Mouse (Mus musculus) ovary, adult 18-20 months (tissue): ENCODE results near the gene Gsg1l.

Experiments
- DNase-seq: peaks from one replicate; pipeline ENCODE4 v3.0.0; 2022; ENCODE audit warnings: low spot score, mixed read lengths

Gene Gsg1l

DNA sequence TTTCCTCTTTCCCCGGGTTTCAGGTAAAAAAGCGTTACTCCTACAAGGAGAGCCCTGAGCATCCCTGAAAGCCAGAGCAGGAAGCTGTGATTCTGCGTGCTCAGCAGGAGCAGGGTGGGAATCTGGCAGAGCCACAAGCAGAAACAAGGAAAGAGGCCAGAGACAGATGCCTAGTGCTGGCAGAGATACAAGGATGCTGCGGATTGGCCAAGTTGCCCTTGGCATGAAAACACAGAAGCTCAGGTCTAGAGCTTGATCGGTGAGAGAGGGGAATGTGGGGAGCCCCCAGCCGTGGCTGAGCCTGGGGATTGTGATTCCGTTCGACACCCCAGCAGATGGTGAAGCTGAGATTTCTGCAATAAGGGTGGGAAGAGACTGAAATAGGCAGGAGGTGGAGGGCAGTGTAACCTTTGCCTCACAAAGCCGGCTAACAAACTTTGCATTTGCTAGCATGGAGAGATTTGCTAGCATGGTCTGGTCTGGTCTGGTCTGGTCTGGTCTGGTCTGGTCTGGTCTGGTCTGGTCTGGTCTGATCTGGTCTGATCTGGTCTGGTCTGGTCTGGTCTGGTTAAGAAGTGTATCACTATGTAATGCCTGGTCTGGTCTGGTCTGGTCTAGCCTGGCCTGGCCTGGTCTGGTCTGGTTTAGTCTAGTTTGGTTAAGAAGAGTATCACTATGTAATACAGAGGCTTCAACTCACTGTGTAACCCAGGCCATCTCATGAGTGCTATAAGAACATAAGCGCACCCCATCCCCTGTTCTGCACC lies 50.4 kb downstream of the Gsg1l start:
- DNase-seq, result no peak

DNA sequence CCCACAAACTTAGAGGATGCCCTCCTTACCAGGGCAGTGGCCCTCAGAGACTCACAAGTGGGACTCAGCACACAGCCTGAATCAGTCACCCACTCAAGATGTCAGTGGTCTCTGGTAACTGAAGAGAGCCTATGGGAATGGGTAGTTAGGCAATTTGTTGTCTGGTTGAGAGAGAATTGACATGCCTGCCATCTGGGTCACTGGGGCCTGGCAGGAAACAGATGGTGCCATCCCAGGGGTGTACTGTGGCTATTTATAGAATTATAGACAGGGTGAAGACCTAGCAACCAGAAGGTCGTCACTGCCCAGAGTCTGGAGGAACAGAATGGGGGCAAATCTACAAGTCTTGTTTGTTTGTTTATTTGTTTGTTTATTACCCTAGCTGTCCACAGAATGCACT lies 54.8 kb downstream of the Gsg1l start:
- DNase-seq, result no peak

GRCm38 (mm10) chr7:126026600-126026999 lies 55.6 kb downstream of the Gsg1l start:
- no peak for DNase-seq

DNA sequence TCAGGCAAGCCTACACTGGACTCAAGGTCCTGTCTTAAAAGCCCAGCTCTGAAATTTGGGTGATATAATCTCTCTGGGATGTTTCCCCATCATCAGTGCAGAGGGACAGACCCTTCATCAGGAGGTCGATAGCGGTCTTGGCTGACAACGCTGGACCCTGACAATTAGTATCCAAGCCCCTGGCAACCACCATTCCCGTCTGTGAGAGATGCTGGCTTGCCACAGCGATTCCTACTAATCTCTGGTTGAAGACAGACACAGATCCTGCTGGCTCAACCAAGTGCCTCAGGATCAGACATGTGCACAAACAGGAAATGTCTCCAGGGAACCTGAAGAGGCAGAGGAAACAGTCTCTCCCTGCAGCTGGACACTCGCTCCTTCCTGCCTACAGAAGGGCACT lies 62.2 kb downstream of the Gsg1l start:
- no peak for DNase-seq

DNA sequence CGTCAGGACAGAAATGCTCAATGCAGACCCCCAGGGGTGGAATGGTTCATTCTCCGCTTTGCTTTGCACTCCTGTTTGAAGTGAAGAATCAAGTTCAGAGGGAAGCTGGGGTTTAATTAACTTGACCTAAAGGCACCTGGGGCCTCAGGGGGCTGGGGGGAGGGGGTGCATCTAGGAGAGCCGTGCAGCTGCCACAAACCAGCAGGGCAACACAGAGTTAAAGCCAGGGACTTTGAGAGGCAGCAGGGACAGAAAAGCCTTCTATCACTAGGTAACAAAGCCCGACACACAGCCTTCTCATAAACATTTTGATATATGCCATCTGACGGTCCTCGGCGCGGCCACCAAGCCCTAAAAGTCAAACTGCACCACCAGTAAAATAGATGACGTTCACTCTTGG lies 62.9 kb downstream of the Gsg1l start:
- no peak for DNase-seq

DNA sequence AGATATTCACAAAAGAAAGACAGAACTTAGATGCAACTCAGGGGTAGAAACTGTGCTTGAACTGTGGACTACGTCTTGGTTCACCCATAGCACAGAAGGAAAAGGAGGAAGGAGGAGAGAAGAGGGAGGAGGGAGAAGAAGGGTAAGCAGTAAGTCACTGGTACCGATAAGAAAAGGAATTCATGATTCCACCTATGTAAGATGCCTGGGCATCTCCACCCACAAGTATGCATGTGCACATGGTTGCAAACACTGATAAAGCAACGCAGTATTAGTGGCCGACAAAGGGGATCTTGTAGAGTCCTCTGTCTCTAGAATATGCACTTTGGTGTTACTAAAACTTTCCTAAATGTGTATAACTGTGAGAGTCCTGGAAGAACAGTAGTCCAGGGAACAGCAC lies 64.8 kb downstream of the Gsg1l start:
- no peak for DNase-seq

DNA sequence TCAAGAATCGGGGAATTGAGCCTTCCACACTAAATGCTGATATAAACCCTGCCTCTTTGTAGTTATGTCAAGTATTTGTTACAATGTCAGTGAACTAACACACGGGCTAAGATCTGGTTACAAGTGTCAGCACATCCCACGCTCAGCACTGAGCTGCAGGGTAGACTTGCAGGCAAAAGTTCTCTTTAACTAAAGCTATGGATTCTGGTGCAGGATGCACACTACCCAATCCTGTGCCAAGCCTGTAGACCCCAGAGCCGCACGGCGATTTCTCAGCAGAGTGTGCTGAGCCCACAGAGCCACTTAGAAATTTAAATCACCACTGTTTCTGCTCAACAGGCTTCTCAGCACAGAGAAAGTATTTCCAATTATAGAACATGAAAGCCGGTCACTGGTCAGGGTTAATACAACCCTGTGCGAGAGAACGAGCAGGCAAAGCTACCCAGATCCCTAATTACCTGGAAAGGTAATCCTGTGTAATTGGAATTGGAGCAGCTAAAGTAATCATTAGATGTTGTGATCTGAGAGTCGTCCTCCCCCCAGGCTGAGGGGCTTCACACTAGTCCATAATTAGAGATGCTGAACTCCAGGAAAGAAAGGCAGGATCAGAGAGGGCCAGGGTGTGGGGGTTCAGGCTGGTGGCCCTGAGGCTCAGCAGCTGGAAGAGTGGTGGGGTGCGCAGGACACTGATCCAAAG lies 69.7 kb downstream of the Gsg1l start:
- DNase-seq, result no peak

GRCm38 (mm10) chr7:126008789-126009148 lies 73.4 kb downstream of the Gsg1l start:
- no peak for DNase-seq

DNA sequence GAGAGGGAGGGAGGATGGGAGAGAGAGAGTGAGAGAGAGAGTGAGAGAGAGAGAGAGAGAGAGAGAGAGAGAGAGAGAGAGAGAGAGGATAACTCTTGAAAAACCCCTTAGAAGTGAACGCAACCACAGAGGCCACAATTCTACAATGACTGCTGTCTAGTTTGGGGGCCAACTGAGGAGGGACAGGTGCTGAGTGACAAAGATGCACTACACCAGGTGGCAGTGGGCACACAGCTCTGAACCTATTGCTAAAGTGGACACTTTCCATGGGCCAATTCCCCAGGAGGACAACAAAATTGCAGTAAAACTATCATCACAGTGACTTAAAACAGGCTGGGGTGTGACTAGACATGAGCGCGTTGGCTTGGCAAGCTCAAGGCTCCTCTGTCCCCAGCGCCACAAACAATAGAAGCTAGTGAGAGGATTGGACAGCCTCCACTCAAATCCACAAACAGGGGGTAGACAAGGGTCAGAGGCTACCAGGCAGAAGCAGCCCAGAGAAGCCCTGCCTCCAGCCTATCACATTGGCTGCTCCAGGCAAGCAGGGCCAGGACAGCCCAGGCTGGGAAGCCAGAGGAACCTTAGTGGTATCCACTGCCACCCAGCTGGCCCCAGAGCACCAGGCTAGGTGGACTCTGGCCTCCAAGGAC lies 73.9 kb downstream of the Gsg1l start:
- DNase-seq, result no peak

DNA sequence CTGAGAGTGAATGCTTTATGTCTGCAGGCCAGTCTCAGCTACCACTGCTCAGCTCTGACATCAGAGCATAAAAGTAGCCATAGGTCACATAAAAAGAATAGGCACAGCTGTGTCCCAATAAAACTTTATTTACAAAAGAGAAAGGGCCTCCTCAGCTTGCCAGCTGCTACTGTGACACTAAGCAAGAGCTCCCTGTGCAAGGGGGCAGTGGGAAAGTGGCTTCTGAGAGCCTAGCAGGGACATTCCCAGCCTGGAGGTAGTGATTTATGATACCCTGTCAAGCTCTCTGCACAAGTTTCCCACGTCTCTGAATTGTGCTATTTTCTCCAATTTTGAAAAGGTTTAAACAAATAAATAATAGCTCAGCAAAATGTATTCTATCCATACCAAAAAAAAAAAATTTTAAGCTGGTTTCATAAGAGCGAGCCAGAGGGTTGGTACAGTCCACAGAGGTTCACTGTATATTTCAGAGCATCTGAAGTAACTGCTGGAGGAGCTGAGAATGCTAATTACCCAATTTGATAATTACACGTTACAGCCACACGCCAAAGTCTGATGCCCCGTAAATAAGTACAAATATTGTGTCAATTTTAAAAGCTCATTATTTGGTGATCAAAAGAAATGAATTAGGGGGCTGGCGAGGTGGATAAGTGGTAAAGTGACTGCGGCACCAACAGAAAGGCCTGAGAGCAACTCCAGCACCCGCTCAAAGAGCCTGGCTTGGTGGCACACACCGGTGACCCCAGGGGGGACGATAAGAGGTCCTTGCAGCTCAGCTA lies 74.9 kb downstream of the Gsg1l start:
- DNase-seq, result no peak

GRCm38 (mm10) chr7:126005274-126005673 lies 76.9 kb downstream of the Gsg1l start:
- DNase-seq, result no peak

GRCm38 (mm10) chr7:126001683-126002082 lies 80.5 kb downstream of the Gsg1l start:
- DNase-seq, result no peak

GRCm38 (mm10) chr7:125999921-126000320 lies 82.3 kb downstream of the Gsg1l start:
- no peak for DNase-seq

- DNase-seq, result no peak
Observed at GRCm38 (mm10) chr7:125996151-125996550, 86.1 kb downstream of the Gsg1l start.

DNA sequence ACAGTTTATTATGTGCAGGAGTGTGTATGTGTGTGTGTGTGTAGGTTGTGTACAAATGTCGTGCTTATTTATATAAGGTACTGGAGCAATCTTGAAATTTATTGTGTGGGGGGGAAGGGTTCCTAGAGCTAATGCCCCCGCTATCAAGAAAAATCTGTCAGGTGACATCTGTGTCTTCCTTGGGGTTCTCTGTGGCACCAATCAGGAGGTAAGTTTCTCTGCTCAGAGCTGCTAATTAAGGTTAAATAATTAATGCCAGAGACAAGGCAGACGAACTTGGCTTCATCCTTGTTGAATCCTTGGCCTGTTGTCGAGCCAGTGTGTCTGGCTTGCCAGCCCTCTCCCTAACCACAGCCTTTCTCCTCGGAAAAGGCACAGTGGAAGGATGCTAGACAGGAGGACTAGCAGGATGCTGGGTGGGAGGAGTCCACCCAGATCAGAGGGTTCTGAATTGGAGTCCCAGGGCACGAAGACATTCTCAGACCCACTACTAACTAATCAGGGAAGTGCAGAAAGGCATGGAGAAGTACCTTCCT lies 89.8 kb downstream of the Gsg1l start:
- no peak for DNase-seq

- DNase-seq, result no peak
Observed at GRCm38 (mm10) chr7:125991846-125992245, 90.4 kb downstream of the Gsg1l start.

DNA sequence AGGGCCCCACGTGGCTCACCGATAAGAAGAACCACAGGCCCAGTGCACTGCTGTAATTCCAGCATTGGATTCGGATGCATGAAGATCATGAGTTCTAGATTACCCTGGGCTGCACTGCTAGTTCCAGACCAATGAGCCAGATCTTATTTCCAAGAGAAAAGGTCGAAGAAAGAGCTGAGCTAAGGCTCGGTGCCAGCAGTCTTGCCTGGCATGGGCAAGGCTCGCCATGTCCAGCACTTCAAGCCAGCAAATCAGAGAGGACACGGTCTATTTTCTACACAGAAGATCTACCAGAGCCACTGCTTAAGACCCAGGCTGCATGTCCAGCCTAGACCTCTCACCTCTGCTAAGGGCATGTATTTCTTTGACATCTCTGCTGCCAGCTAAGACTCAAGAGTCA lies 92.2 kb downstream of the Gsg1l start:
- no peak for DNase-seq

DNA sequence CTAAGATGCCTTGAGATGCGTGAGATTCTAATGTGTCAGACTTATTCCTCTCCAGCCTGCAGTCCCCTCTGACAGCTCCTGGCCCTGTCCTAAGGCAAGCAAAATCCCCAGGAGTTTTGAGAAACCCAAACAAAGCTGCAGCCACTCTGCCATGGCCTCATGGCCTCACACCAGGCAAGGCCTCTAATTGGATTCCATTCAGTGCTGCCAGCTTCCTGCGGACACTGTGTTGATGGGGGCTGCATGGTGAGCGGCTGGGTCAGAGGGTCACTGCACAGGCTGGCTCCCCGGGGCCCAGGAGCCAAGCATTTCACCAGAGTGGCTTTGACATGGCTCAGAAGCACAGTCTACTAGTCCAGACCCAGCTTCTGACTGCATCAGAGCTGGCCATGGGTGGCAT lies 92.7 kb downstream of the Gsg1l start:
- no peak for DNase-seq

DNA sequence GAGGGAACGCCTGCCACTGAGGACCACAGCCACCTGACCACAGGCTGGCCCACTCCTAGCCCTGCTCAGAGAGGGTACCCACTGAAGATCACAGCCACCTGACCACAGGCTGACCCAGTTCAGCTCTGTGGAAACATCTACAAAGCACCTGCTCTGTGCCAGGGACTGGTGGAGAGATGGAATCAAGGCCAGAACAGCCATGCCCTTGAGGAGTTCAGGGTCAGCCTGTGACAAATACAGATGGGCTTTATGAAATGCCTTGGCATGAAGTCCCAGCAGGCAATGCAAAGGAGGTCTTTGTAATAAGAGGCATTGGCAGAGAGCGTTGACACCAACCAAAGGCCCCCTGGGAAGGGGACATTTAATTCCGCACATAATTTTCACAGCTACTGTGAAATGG lies 93.9 kb downstream of the Gsg1l start:
- DNase-seq, result no peak

DNA sequence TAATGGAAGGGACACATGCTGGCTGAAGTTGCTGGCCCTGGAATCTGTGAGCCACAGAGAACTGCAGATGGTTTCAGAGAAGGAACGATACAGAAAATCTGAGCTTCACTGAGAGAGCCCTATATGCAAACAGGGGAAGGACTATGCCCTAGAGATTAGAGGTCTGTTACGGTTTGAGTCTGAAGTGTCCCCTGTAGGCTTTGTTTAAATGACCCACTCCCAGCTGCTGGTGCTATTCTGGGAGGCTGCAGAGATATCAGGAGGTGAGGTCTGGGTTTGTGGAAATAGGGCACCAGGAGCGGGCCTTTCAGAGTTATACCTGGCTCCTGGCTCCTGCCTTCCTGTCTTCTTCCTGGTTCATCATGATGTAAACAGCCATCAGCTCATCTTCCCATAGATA lies 95.1 kb downstream of the Gsg1l start:
- no peak for DNase-seq

GRCm38 (mm10) chr7:125985565-125985964 lies 96.6 kb downstream of the Gsg1l start:
- no peak for DNase-seq
